8 mouse cellular contexts compared by ENCODE assay signal in genomic region chr7:88129536-88130487, GRCm38 (mm10).
DNase-seq lines count a peak whose midpoint lies in the region; ATAC-seq and TF ChIP-seq lines count a peak whose summit lies in the region.

No protein-coding gene starts in this region.

- H3K27ac ChIP-seq in embryonic facial prominence, embryonic 14.5 days (replicated peaks; ENCODE audit: low read depth, low read length) = no peak overlapping the region
- peak overlapping the region; percentile 79 for H3K27ac ChIP-seq in layer of hippocampus, adult 2 months

- 13% methylated on average over 30 of the region's 41 CpGs for WGBS in embryonic facial prominence, embryonic 14.5 days

- peak; percentile 83 for ATAC-seq in embryonic facial prominence, embryonic 14.5 days (ENCODE audit: low read depth)

- intact Hi-C loops in gastrocnemius, postnatal 14 days (cut with DNase I; ENCODE audit: low total_unique reads) = no loop called here
- intact Hi-C loops in gastrocnemius, postnatal 36 days (cut with DNase I) = no loop called here

- DNase-seq in gastrocnemius, postnatal 14 days = peak; percentile 4
- no peak for DNase-seq in gastrocnemius, postnatal 36 days
- peak; percentile 42 for DNase-seq in ES-CJ7 (ENCODE audit: low read depth, low spot score)
- DNase-seq in embryonic facial prominence, embryonic 14.5 days (ENCODE audit: low spot score) = peak; percentile 40
- peak; percentile 21 to 22 for DNase-seq in layer of hippocampus, adult 2 months (ENCODE audit: low spot score in 2 of 2)
- peak; percentile 11 for DNase-seq in lung, postnatal 36 days
- peak; percentile 41 for DNase-seq in right cerebral cortex, postnatal 25 days
- no peak for DNase-seq in urinary bladder, adult 2 months (ENCODE audit: low spot score)

- peak overlapping the region; percentile 49 for H3K9ac ChIP-seq in embryonic facial prominence, embryonic 14.5 days (ENCODE audit: low read depth, low read length)

- peaks cover 14% of the 10 kb centered on the region; the same call in 1 of the 2 replicates for H3K27me3 ChIP-seq in embryonic facial prominence, embryonic 14.5 days (replicated peaks; ENCODE audit: control insufficient read depth, insufficient read depth, low read length)

- no peaks in the 10 kb centered on the region for H3K9me3 ChIP-seq in embryonic facial prominence, embryonic 14.5 days (ENCODE audit: control insufficient read depth, low read length)

- no peaks in the 10 kb centered on the region for H3K36me3 ChIP-seq in embryonic facial prominence, embryonic 14.5 days (ENCODE audit: control insufficient read depth, insufficient read depth, low read length)

- TF ChIP-seq CTCF in layer of hippocampus, adult 2 months (conservative IDR thresholded peaks at IDR 0.05) = no peak

- H3K4me2 ChIP-seq in embryonic facial prominence, embryonic 14.5 days (ENCODE audit: low read depth, low read length) = peak overlapping the region; percentile 68

- peak overlapping the region; percentile 36 for H3K4me3 ChIP-seq in embryonic facial prominence, embryonic 14.5 days (ENCODE audit: low read depth, low read length)
- H3K4me3 ChIP-seq in layer of hippocampus, adult 2 months = peak overlapping the region; percentile 39

- no peaks in the 10 kb centered on the region for H3K4me1 ChIP-seq in embryonic facial prominence, embryonic 14.5 days (ENCODE audit: control insufficient read depth, insufficient read depth, low read length)

Comparison
In these comparisons a context has a peak if more than half of its experiments do, and no peak if none do; other contexts are left out.
1. DNase-seq: peak in gastrocnemius, postnatal 14 days (single experiment), ES-CJ7 (single experiment), embryonic facial prominence, embryonic 14.5 days (single experiment), layer of hippocampus, adult 2 months (2 of 2), lung, postnatal 36 days (single experiment) and right cerebral cortex, postnatal 25 days (single experiment); none in gastrocnemius, postnatal 36 days (0 of 2) and urinary bladder, adult 2 months (single experiment).